Mouse (Mus musculus): ENCODE measurements at regions not wholly inside any gene's neighbourhood (a gene's known extent, or its start where the extent isn't known, plus 50 kb on each side); places are given as distances from the start of the nearest gene placed in this dataset.
A peak's percentile ranks its signal among the peaks of the same experiment; 100 is the strongest.

DNA sequence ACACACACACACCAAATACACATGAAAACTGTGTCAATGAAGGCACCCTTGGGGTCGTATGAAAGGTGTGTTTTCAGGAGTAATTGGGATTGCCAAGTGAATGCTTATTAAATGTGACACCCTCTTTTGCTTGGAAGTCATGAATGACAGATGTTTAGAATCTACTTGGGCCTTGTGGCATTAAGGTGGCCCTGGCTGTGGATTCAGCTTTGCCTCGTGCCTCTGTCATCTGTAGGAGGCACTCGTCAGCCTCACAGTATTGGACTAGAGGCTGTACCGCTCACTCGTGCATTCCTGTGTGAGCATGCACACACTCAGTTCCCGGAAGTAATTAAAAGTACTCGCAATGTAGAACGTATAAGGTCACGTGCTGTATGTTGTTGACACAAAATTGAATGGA is 66.0 kb upstream of the Ssx2ip start:
- no peak for DNase-seq (ENCODE audit: extremely low read depth)
- Histone ChIP-seq H3K4me1 (ENCODE audit: control insufficient read depth in 1 of 2, insufficient read depth in 2 of 2) (peaks cover 3 to 4% of the 10 kb centered on the region in 2 experiments), H3K36me3 (replicated peaks in 1 of 2; ENCODE audit: control insufficient read depth in 1 of 2, insufficient read depth in 1 of 2, low read length in 1 of 2) (no peaks in the 10 kb centered on the region), H3K27ac (ENCODE audit: insufficient read depth, low read depth) (no peak overlapping the region), H3K9ac (ENCODE audit: insufficient read depth, low read depth) (no peak overlapping the region), H3K79me2 (replicated peaks; ENCODE audit: control insufficient read depth, extremely low read depth, insufficient read depth, poor library complexity, severe bottlenecking) (no peaks in the 10 kb centered on the region), H3K4me2 (ENCODE audit: insufficient read depth, low read depth, poor library complexity, severe bottlenecking) (no peak overlapping the region), H3K9me3 (replicated peaks; ENCODE audit: low read length) (peaks cover 3% of the 10 kb centered on the region), H3K27me3 (replicated peaks) (peaks cover 4% of the 10 kb centered on the region), H3K4me3 (replicated peaks in 1 of 3; ENCODE audit: low read depth in 2 of 3, low read length in 2 of 3, poor library complexity in 1 of 3) (no peak overlapping the region)
- TF ChIP-seq NELFE (IDR thresholded peaks at IDR 0.05; ENCODE audit: low read depth, low read length) (no peak), MAX (IDR thresholded peaks at IDR 0.05; ENCODE audit: low read length) (no peak), CHD1 (IDR thresholded peaks at IDR 0.05; ENCODE audit: low read depth, low read length) (no peak)
- dilution Hi-C loops (cut with MboI; ENCODE audit: extremely low pct_ligation_motif_present, extremely low pct_unique_long_range_greater_than_20kb, low sequenced_read_pairs) (no loop called here), in situ Hi-C loops (cut with MboI; ENCODE audit: low pct_ligation_motif_present, low pct_unique_long_range_greater_than_20kb, low sequenced_read_pairs) (no loop called here)

DNA sequence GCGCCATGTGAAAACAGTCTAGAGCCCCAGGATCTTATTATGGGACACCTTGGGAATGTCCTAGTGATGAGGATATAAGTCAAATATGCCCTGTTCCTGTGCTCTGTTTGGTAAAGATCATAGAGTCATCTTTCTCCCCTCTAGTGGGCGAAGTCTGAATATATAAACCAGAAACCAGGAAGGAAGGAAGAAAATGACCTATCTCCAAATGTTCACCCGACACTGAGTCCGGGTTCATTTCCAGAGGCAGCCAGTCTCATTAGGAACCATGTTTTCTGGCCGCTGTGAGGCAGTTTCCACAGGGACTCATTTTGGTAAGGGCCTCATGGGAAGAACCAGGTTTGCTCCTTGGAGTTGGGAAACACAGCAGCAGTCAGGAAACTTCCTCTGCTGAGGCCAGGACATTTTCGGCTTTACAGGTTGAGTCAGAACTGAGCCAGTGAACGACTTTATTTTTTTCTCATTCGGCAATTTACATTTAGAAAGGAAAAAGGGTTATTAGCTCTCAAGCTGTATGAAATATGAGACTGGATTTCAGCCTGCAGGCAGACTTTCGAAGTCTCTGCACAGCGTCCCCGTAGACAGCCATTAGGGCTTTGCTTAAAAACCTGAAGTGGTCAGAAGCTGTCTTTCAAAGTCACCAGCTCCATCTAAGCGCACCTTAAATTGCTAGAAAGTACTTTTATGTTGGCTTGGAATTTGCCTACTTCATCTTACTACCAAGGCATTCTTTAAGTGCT is 64.0 kb upstream of the Ssx2ip start:
- no peak overlapping the region for H3K9ac ChIP-seq (ENCODE audit: insufficient read depth, low read depth)
- peak overlapping the region; percentile 41 for H3K4me2 ChIP-seq (ENCODE audit: insufficient read depth, low read depth, poor library complexity, severe bottlenecking)

More for the DNA sequence above, 64.0 kb upstream of the Ssx2ip start:
- no peaks in the 10 kb centered on the region for H3K79me2 ChIP-seq (replicated peaks; ENCODE audit: control insufficient read depth, extremely low read depth, insufficient read depth, poor library complexity, severe bottlenecking)
- H3K36me3 ChIP-seq (replicated peaks in 1 of 2; ENCODE audit: control insufficient read depth in 1 of 2, insufficient read depth in 1 of 2, low read length in 1 of 2): no peaks in the 10 kb centered on the region
- DNase-seq (ENCODE audit: extremely low read depth): peak; percentile 28
- dilution Hi-C loops (cut with MboI; ENCODE audit: extremely low pct_ligation_motif_present, extremely low pct_unique_long_range_greater_than_20kb, low sequenced_read_pairs) (no loop called here), in situ Hi-C loops (cut with MboI; ENCODE audit: low pct_ligation_motif_present, low pct_unique_long_range_greater_than_20kb, low sequenced_read_pairs) (loop anchor here (10.0 kb wide), 3 partner anchors 154 to 604 kb away; partner anchors contain the start of genes Gng5 and Spata1)
- H3K4me1 ChIP-seq (ENCODE audit: control insufficient read depth in 1 of 2, insufficient read depth in 2 of 2): peaks cover 0 to 5% of the 10 kb centered on the region in 2 experiments; a peak in 3 of 4 replicates
- H3K4me3 ChIP-seq (replicated peaks in 1 of 3; ENCODE audit: low read depth in 2 of 3, low read length in 2 of 3, poor library complexity in 1 of 3): no peak overlapping the region
- peaks cover 4% of the 10 kb centered on the region for H3K27me3 ChIP-seq (replicated peaks)
- H3K9me3 ChIP-seq (replicated peaks; ENCODE audit: low read length): peaks cover 3% of the 10 kb centered on the region
- no peak for TF ChIP-seq ZC3H11A (IDR thresholded peaks at IDR 0.05; ENCODE audit: low read depth, low read length)
- TF ChIP-seq MYC (IDR thresholded peaks at IDR 0.05; ENCODE audit: low read depth, low read length): no peak
- TF ChIP-seq TCF12 (IDR thresholded peaks at IDR 0.05; ENCODE audit: low read depth, low read length): no peak
- TF ChIP-seq HCFC1 (IDR thresholded peaks at IDR 0.05; ENCODE audit: low read depth, low read length): peak; percentile 65
- TF ChIP-seq MAX (IDR thresholded peaks at IDR 0.05; ENCODE audit: low read length): no peak
- no peak for TF ChIP-seq CHD2 (IDR thresholded peaks at IDR 0.05; ENCODE audit: low read length)
- peak; percentile 68 for TF ChIP-seq ELF1 (IDR thresholded peaks at IDR 0.05; ENCODE audit: low read depth, low read length)
- TF ChIP-seq NRF1 (IDR thresholded peaks at IDR 0.05; ENCODE audit: low read depth, low read length): no peak
- no peak for TF ChIP-seq NELFE (IDR thresholded peaks at IDR 0.05; ENCODE audit: low read depth, low read length)
- peak; percentile 21 for TF ChIP-seq RAD21 (IDR thresholded peaks at IDR 0.05; ENCODE audit: low read depth, low read length)
- no peak for TF ChIP-seq ETS1 (conservative IDR thresholded peaks at IDR 0.05; ENCODE audit: low read depth, low read length)
- no peak for TF ChIP-seq ZMIZ1 (IDR thresholded peaks at IDR 0.05; ENCODE audit: low read depth, low read length)
- TF ChIP-seq TBP (conservative IDR thresholded peaks at IDR 0.05; ENCODE audit: low read depth, low read length): 0 out of 2 replicates have a peak, but pooled peaks have one; percentile 21
- peak; percentile 53 for TF ChIP-seq SMC3 (IDR thresholded peaks at IDR 0.05; ENCODE audit: low read depth, low read length)
- TF ChIP-seq MXI1 (IDR thresholded peaks at IDR 0.05; ENCODE audit: low read depth, low read length): no peak
- peak in 1 of 2 experiments; percentile 60; a peak in 2 of 4 replicates for TF ChIP-seq CTCF (conservative IDR thresholded peaks at IDR 0.05 in 1 of 2, IDR thresholded peaks at IDR 0.05 in 1 of 2; ENCODE audit: low read depth in 2 of 2, low read length in 2 of 2)
- no peak for TF ChIP-seq ZNF384 (IDR thresholded peaks at IDR 0.05; ENCODE audit: low read depth, low read length)
- TF ChIP-seq MEF2A (IDR thresholded peaks at IDR 0.05; ENCODE audit: borderline replicate concordance, low read depth, low read length): no peak
- no peak for TF ChIP-seq POLR2AphosphoS2 (IDR thresholded peaks at IDR 0.05; ENCODE audit: low read depth, low read length)
- no peak for TF ChIP-seq ZKSCAN1 (IDR thresholded peaks at IDR 0.05; ENCODE audit: borderline replicate concordance, low read depth, low read length)
- no peak for TF ChIP-seq UBTF (IDR thresholded peaks at IDR 0.05; ENCODE audit: low read depth, low read length)
- no peak for TF ChIP-seq PAX5 (IDR thresholded peaks at IDR 0.05; ENCODE audit: low read length)
- no peak for TF ChIP-seq POLR2A (IDR thresholded peaks at IDR 0.05; ENCODE audit: low read depth, low read length)
- no peak for TF ChIP-seq MAZ (IDR thresholded peaks at IDR 0.05; ENCODE audit: low read depth, low read length)
- TF ChIP-seq IRF4 (IDR thresholded peaks at IDR 0.05; ENCODE audit: low read depth, low read length): peak; percentile 22; the same call in 1 of the 2 replicates
- no peak for TF ChIP-seq JUN (IDR thresholded peaks at IDR 0.05; ENCODE audit: insufficient read depth, low read depth, low read length)
- TF ChIP-seq SIN3A (IDR thresholded peaks at IDR 0.05; ENCODE audit: low read length): no peak
- TF ChIP-seq USF1 (IDR thresholded peaks at IDR 0.05; ENCODE audit: low read depth, low read length): no peak
- no peak for TF ChIP-seq USF2 (conservative IDR thresholded peaks at IDR 0.05; ENCODE audit: low read depth, low read length)
- no peak overlapping the region for H3K27ac ChIP-seq (ENCODE audit: insufficient read depth, low read depth)
